Comparison of ENCODE assay signal across 8 mouse cellular contexts in the genomic region with DNA sequence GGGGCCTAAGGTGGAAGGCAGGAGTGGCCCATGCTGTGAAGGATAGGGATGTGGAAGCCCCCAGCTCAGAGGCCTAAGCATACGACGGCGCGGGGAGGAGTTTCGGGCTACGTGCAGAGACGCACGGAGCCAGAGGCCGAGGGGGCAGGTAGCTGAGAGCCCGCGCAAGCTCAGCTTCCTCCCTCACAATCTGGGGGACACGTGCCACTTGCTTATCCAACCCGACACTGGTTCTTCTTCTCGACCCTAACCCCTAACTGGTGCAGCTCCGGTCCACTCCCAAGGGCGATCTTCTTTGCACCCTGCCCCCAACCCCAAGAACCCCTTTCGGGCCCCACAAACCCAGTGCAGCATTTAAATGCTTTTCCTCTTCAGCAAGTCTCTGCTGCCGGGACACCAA. TPM values are rescaled to one million over a fixed set of nuclear protein-coding genes. Genes with fewer than 3 reads are reported as not detected.
A peak's percentile ranks its signal among the peaks of the same experiment; 100 is the strongest.
DNase-seq lines count a peak whose midpoint lies in the region; ATAC-seq lines count a peak whose summit lies in the region.

No protein-coding gene starts in this region.

- peak; percentile 34 for ATAC-seq in common myeloid progenitor, adult 5-6 weeks (replicated peaks; ENCODE audit: low read depth, poor library complexity, severe bottlenecking)
- ATAC-seq in intestine, embryonic 15.5 days = peak; percentile 60

- peak overlapping the region; percentile 79 for H3K4me2 ChIP-seq in intestine, embryonic 15.5 days (replicated peaks)

- H3K9ac ChIP-seq in intestine, embryonic 15.5 days = peak overlapping the region; percentile 81

- 0% methylated on average over 18 of the region's 18 CpGs for WGBS in intestine, embryonic 15.5 days
- WGBS in limb, embryonic 10.5 days = under 1% methylated on average over 18 of the region's 18 CpGs
- under 1% methylated on average over 18 of the region's 18 CpGs for WGBS in midbrain, embryonic 10.5 days

- peak overlapping the region; percentile 71 for H3K4me3 ChIP-seq in intestine, embryonic 15.5 days (replicated peaks)
- H3K4me3 ChIP-seq in limb, embryonic 10.5 days = peak overlapping the region; percentile 69
- H3K4me3 ChIP-seq in midbrain, embryonic 10.5 days = peak overlapping the region; percentile 75

- H3K27me3 ChIP-seq in intestine, embryonic 15.5 days (replicated peaks) = no peaks in the 10 kb centered on the region
- H3K27me3 ChIP-seq in limb, embryonic 10.5 days (ENCODE audit: low read depth, poor library complexity, severe bottlenecking) = no peaks in the 10 kb centered on the region
- no peaks in the 10 kb centered on the region for H3K27me3 ChIP-seq in midbrain, embryonic 10.5 days (ENCODE audit: low read depth, poor library complexity, severe bottlenecking)

- DNase-seq in layer of hippocampus, adult 11-12 months (ENCODE audit: low spot score) = peak; percentile 74
- no peak for DNase-seq in layer of hippocampus, adult 9-10 months (ENCODE audit: low spot score)
- peak; percentile 63 to 76 for DNase-seq in gastrocnemius, adult 8-10 months (ENCODE audit: low spot score in 2 of 2)
- DNase-seq in limb, embryonic 10.5 days (ENCODE audit: low spot score) = peak; percentile 80
- DNase-seq in midbrain, embryonic 10.5 days (ENCODE audit: low spot score) = peak; percentile 71
- peak; percentile 36 for DNase-seq in spleen, adult 12 weeks (ENCODE audit: low spot score)

- peak overlapping the region; percentile 94 for H3K27ac ChIP-seq in intestine, embryonic 15.5 days
- H3K27ac ChIP-seq in limb, embryonic 10.5 days = peak overlapping the region; percentile 95
- H3K27ac ChIP-seq in midbrain, embryonic 10.5 days (replicated peaks) = peak overlapping the region; percentile 95

- peaks cover 33% of the 10 kb centered on the region for H3K36me3 ChIP-seq in intestine, embryonic 15.5 days
- H3K36me3 ChIP-seq in limb, embryonic 10.5 days = peaks cover 71% of the 10 kb centered on the region
- H3K36me3 ChIP-seq in midbrain, embryonic 10.5 days = peaks cover 68% of the 10 kb centered on the region

- peaks cover 36% of the 10 kb centered on the region for H3K4me1 ChIP-seq in intestine, embryonic 15.5 days (replicated peaks)
- peaks cover 50% of the 10 kb centered on the region for H3K4me1 ChIP-seq in limb, embryonic 10.5 days
- peaks cover 61% of the 10 kb centered on the region for H3K4me1 ChIP-seq in midbrain, embryonic 10.5 days

- no peaks in the 10 kb centered on the region for H3K9me3 ChIP-seq in intestine, embryonic 15.5 days
- no peaks in the 10 kb centered on the region for H3K9me3 ChIP-seq in limb, embryonic 10.5 days (replicated peaks)
- H3K9me3 ChIP-seq in midbrain, embryonic 10.5 days (replicated peaks) = no peaks in the 10 kb centered on the region

RNA-seq across cellular contexts. Expression of a gene that starts 0.6 kb away (rescaled TPM):
- total RNA-seq in common myeloid progenitor, adult 5-6 weeks (2017) = 158 and 197 TPM in 2 replicates
- 1,000 to 10,000 TPM; 2,418 to 2,798 (median 2,572) TPM for total RNA-seq in gastrocnemius, adult 8-10 months (2022)
- 1,094 and 1,127 TPM in 2 replicates for polyA plus RNA-seq in intestine, embryonic 15.5 days (2015; fragmentation: Nextera tagmentation; extraction: Ambion mirVana)
- 831 and 927 TPM in 2 replicates for polyA plus RNA-seq in limb, embryonic 10.5 days (2016; fragmentation: Nextera tagmentation; extraction: Ambion mirVana)
- polyA plus RNA-seq in midbrain, embryonic 10.5 days (2016; fragmentation: Nextera tagmentation; extraction: Ambion mirVana) = 786 and 953 TPM in 2 replicates

RNA-seq across cellular contexts. Expression of a gene that starts 5.0 kb away (rescaled TPM):
- total RNA-seq in common myeloid progenitor, adult 5-6 weeks (2017) = 1.1 and 3.8 TPM in 2 replicates
- total RNA-seq in gastrocnemius, adult 8-10 months (2022) = 1 to 10 TPM; 1.9 to 4.1 (median 2.9) TPM
- polyA plus RNA-seq in intestine, embryonic 15.5 days (2015; fragmentation: Nextera tagmentation; extraction: Ambion mirVana) = 16.1 and 16.3 TPM in 2 replicates
- 4.7 and 6.9 TPM in 2 replicates for polyA plus RNA-seq in limb, embryonic 10.5 days (2016; fragmentation: Nextera tagmentation; extraction: Ambion mirVana)
- polyA plus RNA-seq in midbrain, embryonic 10.5 days (2016; fragmentation: Nextera tagmentation; extraction: Ambion mirVana) = 8.8 and 10.0 TPM in 2 replicates

RNA-seq across cellular contexts. Expression of a gene that starts 15.8 kb away (rescaled TPM):
- 76.5 and 84.3 TPM in 2 replicates for total RNA-seq in common myeloid progenitor, adult 5-6 weeks (2017)
- total RNA-seq in gastrocnemius, adult 8-10 months (2022) = 10 to 100 TPM; 44.3 to 48.1 (median 45.2) TPM
- 116 and 118 TPM in 2 replicates for polyA plus RNA-seq in intestine, embryonic 15.5 days (2015; fragmentation: Nextera tagmentation; extraction: Ambion mirVana)
- polyA plus RNA-seq in limb, embryonic 10.5 days (2016; fragmentation: Nextera tagmentation; extraction: Ambion mirVana) = 200 and 209 TPM in 2 replicates
- polyA plus RNA-seq in midbrain, embryonic 10.5 days (2016; fragmentation: Nextera tagmentation; extraction: Ambion mirVana) = 212 and 228 TPM in 2 replicates

RNA-seq across cellular contexts. Expression of a gene that starts 15.9 kb away (rescaled TPM):
- total RNA-seq in common myeloid progenitor, adult 5-6 weeks (2017) = 73.5 and 92.1 TPM in 2 replicates
- under 1 TPM; 0.31 to 0.51 (median 0.37) TPM for total RNA-seq in gastrocnemius, adult 8-10 months (2022)
- 166 and 177 TPM in 2 replicates for polyA plus RNA-seq in intestine, embryonic 15.5 days (2015; fragmentation: Nextera tagmentation; extraction: Ambion mirVana)
- 243 and 250 TPM in 2 replicates for polyA plus RNA-seq in limb, embryonic 10.5 days (2016; fragmentation: Nextera tagmentation; extraction: Ambion mirVana)
- 258 and 273 TPM in 2 replicates for polyA plus RNA-seq in midbrain, embryonic 10.5 days (2016; fragmentation: Nextera tagmentation; extraction: Ambion mirVana)

RNA-seq across cellular contexts. Expression of a gene that starts 26.6 kb away (rescaled TPM):
- not detected in 2 replicates for total RNA-seq in common myeloid progenitor, adult 5-6 weeks (2017)
- total RNA-seq in gastrocnemius, adult 8-10 months (2022) = 1 to 10 TPM in 2 of 4 experiments, under 1 TPM in 2; 0.70 to 1.1 (median 1.0) TPM
- 1.2 and 1.3 TPM in 2 replicates for polyA plus RNA-seq in intestine, embryonic 15.5 days (2015; fragmentation: Nextera tagmentation; extraction: Ambion mirVana)
- polyA plus RNA-seq in limb, embryonic 10.5 days (2016; fragmentation: Nextera tagmentation; extraction: Ambion mirVana) = 0.34 and 0.35 TPM in 2 replicates
- 0.89 and 3.4 TPM in 2 replicates for polyA plus RNA-seq in midbrain, embryonic 10.5 days (2016; fragmentation: Nextera tagmentation; extraction: Ambion mirVana)
